Mouse (Mus musculus) ES-E14 (cell line): ENCODE data around the gene Rec8. TPM values are rescaled to one million over a fixed set of nuclear protein-coding genes. Genes with fewer than 3 reads are reported as not detected.
A peak's percentile ranks its signal among the peaks of the same experiment; 100 is the strongest.

Experiments used
- DNase-seq: peaks from one replicate; pipeline ENCODE4 v3.0.0-alpha.2; 2013; ENCODE audit warnings: low read depth, low spot score
- H3K27ac ChIP-seq: 2 replicates; pipeline ENCODE4 v1.5.1; 2012; ENCODE audit warnings: low read depth, mild to moderate bottlenecking, low read length, moderate library complexity, mixed read lengths; ENCODE audit not compliant: poor library complexity, insufficient read depth, severe bottlenecking
- H3K36me3 ChIP-seq: 2 replicates; pipeline ENCODE4 v1.6.1; 2012; ENCODE audit warnings: mild to moderate bottlenecking, low read length, moderate library complexity, mixed read lengths; ENCODE audit not compliant: control insufficient read depth, poor library complexity, insufficient read depth, severe bottlenecking
- H3K4me1 ChIP-seq, 2 experiments: fragments of 150-350 bp in 1 of 2; sonication (generic) in 1 of 2; 2 replicates each; pipeline ENCODE4 v1.6.1; 2012; ENCODE audit warnings: low read length in 2 of 2, mild to moderate bottlenecking in 1 of 2, mixed read lengths in 1 of 2; ENCODE audit not compliant: control insufficient read depth in 2 of 2, insufficient read depth in 2 of 2, poor library complexity in 1 of 2
- H3K4me3 ChIP-seq, 2 experiments: fragments of 150-350 bp in 1 of 2; sonication (generic) in 1 of 2; 2 replicates each; pipeline ENCODE4 v1.5.1; 2012; ENCODE audit warnings: low read length in 2 of 2, low read depth in 1 of 2, mild to moderate bottlenecking in 1 of 2, mixed read lengths in 1 of 2; ENCODE audit not compliant: insufficient read depth in 1 of 2, poor library complexity in 1 of 2, severe bottlenecking in 1 of 2
- H3K9ac ChIP-seq: 2 replicates; pipeline ENCODE4 v1.6.1; 2012; ENCODE audit warnings: low read depth, mild to moderate bottlenecking, low read length, mixed read lengths; ENCODE audit not compliant: poor library complexity, insufficient read depth, severe bottlenecking
- H3K9me3 ChIP-seq: fragments of 150-350 bp; sonication (generic); 2 replicates; pipeline ENCODE4 v1.6.1; 2012; ENCODE audit warnings: low read depth, mild to moderate bottlenecking, low read length; ENCODE audit not compliant: control insufficient read depth, insufficient read depth
- CHD2 ChIP-seq: IDR thresholded peaks from 2 replicates; pipeline ENCODE4 v1.6.1; 2014; ENCODE audit warnings: mild to moderate bottlenecking, low read depth, low read length, inconsistent platforms
- HCFC1 ChIP-seq: IDR thresholded peaks from 2 replicates; pipeline ENCODE4 v1.6.1; 2012; ENCODE audit warnings: low read length, inconsistent platforms, borderline replicate concordance; ENCODE audit not compliant: insufficient read depth
- MAFK ChIP-seq: IDR thresholded peaks from 2 replicates; pipeline ENCODE4 v1.6.1; 2014; ENCODE audit warnings: mild to moderate bottlenecking, low read depth, low read length, inconsistent platforms; ENCODE audit not compliant: insufficient read depth
- ZC3H11A ChIP-seq: IDR thresholded peaks from 2 replicates; pipeline ENCODE4 v1.6.1; 2012; ENCODE audit warnings: low read depth, mild to moderate bottlenecking, inconsistent platforms, low read length, borderline replicate concordance
- ZNF384 ChIP-seq: IDR thresholded peaks from 2 replicates; pipeline ENCODE4 v1.6.1; 2012; ENCODE audit warnings: low read depth, low read length, inconsistent platforms
- in situ Hi-C, 2 experiments: fragments of 600-800 bp; cut with MboI; formaldehyde crosslinking; loops; one replicate each; pipeline ENCODE4 v1.15.1; 2025; ENCODE audit warnings: low sequenced_read_pairs in 2 of 2, inconsistent platforms in 1 of 2; ENCODE audit not compliant: unreplicated experiment in 2 of 2
- total RNA-seq: library from RNA; depleted of rRNA; stranded (reverse); fragments of 300-350 nt; gene quantifications from 2 replicates; pipeline ENCODE4 v1.2.3, GENCODE M21; 2012

Rec8 gene
- total RNA-seq, 1 experiment: 5.8 TPM

GRCm38 (mm10) chr14:55585566-55585960 is 32.3 kb upstream of the Rec8 start:
- Histone ChIP-seq H3K4me1 (peaks cover 0 to 16% of the 10 kb centered on the region in 2 experiments; a peak in 2 of 4 replicates), H3K36me3 (peaks cover 8% of the 10 kb centered on the region; the same call in 1 of the 2 replicates), H3K9me3 (no peaks in the 10 kb centered on the region), H3K27ac (no peak overlapping the region), H3K9ac (peak overlapping the region; percentile 26; the same call in 1 of the 2 replicates), H3K4me3 (peak overlapping the region in 1 of 2 experiments; percentile 89; a peak in 2 of 4 replicates)
- in situ Hi-C loops: no loop called here
- TF ChIP-seq ZC3H11A (no peak), MAFK (no peak), CHD2 (no peak), ZNF384 (no peak), HCFC1 (no peak)
- DNase-seq: no peak

DNA sequence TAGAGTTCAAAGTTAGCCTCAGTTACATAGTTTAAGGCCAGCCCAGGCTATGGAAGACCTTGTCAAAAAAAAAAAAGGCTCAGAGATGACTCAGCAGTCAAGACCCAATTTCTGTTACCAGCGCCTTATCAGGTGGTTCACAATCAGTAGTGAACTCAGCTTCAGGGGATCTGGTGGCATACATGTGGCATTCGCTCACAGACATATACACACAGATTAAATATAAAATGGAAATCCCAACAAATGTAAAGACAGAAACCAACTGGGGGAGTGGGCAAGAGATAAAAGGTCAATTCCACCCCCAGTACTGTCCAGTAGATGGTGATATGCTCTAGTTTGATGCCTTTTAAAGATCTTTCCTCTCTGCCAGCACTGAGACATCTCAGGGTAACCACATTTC is 31.7 kb upstream of the Rec8 start:
- TF ChIP-seq ZC3H11A (no peak), ZNF384 (no peak), MAFK (peak; percentile 30; the same call in 1 of the 2 replicates), CHD2 (no peak)
- peaks cover 3% of the 10 kb centered on the region; the same call in 1 of the 2 replicates for H3K36me3 ChIP-seq
- no peak overlapping the region for H3K9ac ChIP-seq
- no peak for DNase-seq
- H3K4me3 ChIP-seq: no peak overlapping the region
- H3K9me3 ChIP-seq: no peaks in the 10 kb centered on the region
- peaks cover 0 to 11% of the 10 kb centered on the region in 2 experiments; a peak in 2 of 4 replicates for H3K4me1 ChIP-seq
- in situ Hi-C loops: no loop called here
- H3K27ac ChIP-seq: no peak overlapping the region

- Histone ChIP-seq H3K4me1 (peaks cover 3 to 5% of the 10 kb centered on the region in 2 experiments; a peak in 2 of 4 replicates), H3K36me3 (peaks cover 2% of the 10 kb centered on the region; the same call in 1 of the 2 replicates), H3K4me3 (no peak overlapping the region), H3K9ac (no peak overlapping the region), H3K27ac (no peak overlapping the region), H3K9me3 (no peaks in the 10 kb centered on the region)
- no peak for DNase-seq
- TF ChIP-seq HCFC1 (no peak), MAFK (no peak), ZNF384 (no peak), CHD2 (no peak), ZC3H11A (no peak)
- in situ Hi-C loops: no loop called here
Measured at GRCm38 (mm10) chr14:55589271-55589670, 28.6 kb upstream of the Rec8 start.

DNA sequence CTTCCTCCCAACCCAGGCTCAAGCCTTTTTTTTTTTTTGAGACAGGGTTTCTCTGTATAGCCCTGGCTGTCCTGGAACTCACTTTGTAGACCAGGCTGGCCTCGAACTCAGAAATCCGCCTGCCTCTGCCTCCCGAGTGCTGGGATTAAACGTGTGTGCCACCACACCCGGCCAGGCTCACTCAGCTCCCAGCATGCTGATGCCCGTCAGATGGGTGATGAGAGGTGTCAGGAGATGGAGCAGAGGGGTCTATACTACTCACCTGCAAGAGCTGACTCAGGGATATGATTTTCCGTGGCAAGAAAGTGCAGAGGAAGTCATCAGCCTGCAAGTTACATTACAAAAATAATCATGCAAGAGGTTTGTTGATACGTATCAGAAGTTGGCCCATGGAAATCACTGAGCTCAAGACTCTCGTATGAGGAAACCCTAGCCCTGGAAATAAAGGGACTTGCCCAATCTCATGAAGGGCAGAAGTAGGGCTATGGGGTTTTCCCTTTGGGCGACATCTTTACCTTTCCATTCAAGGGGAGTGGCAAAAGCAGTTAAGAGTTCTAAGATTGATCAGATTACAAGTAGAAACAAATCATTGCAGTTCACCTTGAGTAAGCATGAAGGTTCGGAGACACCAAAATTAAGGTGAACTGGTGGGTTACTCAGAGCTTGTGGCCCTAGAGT is 27.9 kb upstream of the Rec8 start:
- Histone ChIP-seq H3K27ac (no peak overlapping the region), H3K4me1 (peaks cover 3% of the 10 kb centered on the region in 2 experiments; a peak in 2 of 4 replicates), H3K4me3 (peak overlapping the region; percentile 81 to 86; a peak in 3 of 4 replicates), H3K9me3 (no peaks in the 10 kb centered on the region), H3K9ac (no peak overlapping the region), H3K36me3 (peaks cover 3% of the 10 kb centered on the region; the same call in 1 of the 2 replicates)
- in situ Hi-C loops: loop anchor here in 1 of 2 experiments (5.0 kb wide), 1 partner anchor 48 kb away; the partner anchor contains the start of gene Pck2
- no peak for DNase-seq
- TF ChIP-seq HCFC1 (no peak), CHD2 (no peak), MAFK (no peak), ZC3H11A (no peak), ZNF384 (no peak)
